Mouse (Mus musculus): ENCODE data around the gene Dab2ip. TPM values are rescaled to one million over a fixed set of nuclear protein-coding genes. Genes with fewer than 3 reads are reported as not detected.
A peak's percentile ranks its signal among the peaks of the same experiment; 100 is the strongest.

Dab2ip gene
- polyA plus RNA-seq, 1 experiment: 28.5 TPM

DNA sequence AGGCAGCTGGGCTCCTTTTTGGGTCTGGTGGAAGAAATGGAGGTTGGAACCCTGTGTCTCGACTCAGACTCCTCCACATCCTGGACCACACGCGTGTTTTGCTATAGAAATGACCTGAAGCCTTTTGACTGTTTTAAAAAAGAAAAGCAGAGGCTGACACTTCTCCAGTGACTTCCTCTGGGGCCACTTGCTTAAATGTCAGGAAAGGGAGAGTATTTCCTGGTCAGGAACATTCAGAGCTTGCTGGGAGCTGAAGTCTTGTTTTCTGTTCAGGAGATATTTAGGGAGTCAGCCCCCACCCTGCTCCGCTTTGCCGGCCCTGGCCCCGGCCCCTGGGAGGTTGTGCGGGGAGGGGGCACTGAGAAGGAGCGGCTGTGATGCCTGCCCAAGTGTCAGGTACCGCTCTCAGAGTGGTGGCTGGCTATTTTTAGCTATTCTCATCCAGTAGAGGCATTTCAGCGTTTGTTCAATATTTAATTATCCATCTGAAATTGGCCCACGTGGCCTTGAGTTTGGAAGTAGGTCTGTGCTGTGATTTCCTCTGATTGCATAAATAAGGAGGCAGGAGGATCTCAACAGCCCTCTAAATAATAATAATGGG is 69.3 kb downstream of the Dab2ip start:
- H3K27ac ChIP-seq (ENCODE audit: control insufficient read depth, insufficient read depth, low read depth, low read length): no peak overlapping the region
- TF ChIP-seq POLR2A (IDR thresholded peaks at IDR 0.05; ENCODE audit: control insufficient read depth, low read depth, low read length) (no peak), CTCF (IDR thresholded peaks at IDR 0.05; ENCODE audit: control insufficient read depth, insufficient read depth, insufficient replicate concordance, low read depth, low read length) (no peak)
- no peak overlapping the region for H3K4me3 ChIP-seq (ENCODE audit: control insufficient read depth, low read depth, low read length)
- H3K36me3 ChIP-seq (ENCODE audit: control insufficient read depth, insufficient read depth, low read length): no peaks in the 10 kb centered on the region
- no peaks in the 10 kb centered on the region for H3K27me3 ChIP-seq (ENCODE audit: control insufficient read depth, insufficient read depth, low read length)
- peaks cover 2% of the 10 kb centered on the region for H3K4me1 ChIP-seq (ENCODE audit: control insufficient read depth, insufficient read depth, low read length)

DNA sequence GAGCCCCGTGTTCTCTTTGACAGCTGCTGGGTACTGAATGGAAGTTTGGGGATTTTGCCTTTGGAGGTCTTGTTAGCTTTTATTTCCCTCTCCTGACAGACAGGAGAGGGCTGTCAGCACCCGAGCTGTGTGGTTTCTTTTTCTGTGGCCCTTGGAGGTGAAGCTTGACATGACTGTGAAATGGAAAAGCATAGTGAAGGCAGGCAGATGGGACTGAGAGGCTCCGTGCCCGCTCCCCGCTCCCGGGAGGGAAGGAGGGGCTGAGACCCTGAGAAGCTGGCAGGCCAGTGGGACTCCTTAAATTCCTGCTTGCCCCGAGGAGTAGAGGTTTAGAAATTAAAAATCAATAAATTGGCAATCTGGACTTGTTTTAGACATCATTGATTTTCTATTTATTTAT is 70.0 kb downstream of the Dab2ip start:
- TF ChIP-seq POLR2A (IDR thresholded peaks at IDR 0.05; ENCODE audit: control insufficient read depth, low read depth, low read length) (no peak), CTCF (IDR thresholded peaks at IDR 0.05; ENCODE audit: control insufficient read depth, insufficient read depth, insufficient replicate concordance, low read depth, low read length) (no peak)
- Histone ChIP-seq H3K36me3 (ENCODE audit: control insufficient read depth, insufficient read depth, low read length) (no peaks in the 10 kb centered on the region), H3K4me1 (ENCODE audit: control insufficient read depth, insufficient read depth, low read length) (no peaks in the 10 kb centered on the region), H3K27me3 (ENCODE audit: control insufficient read depth, insufficient read depth, low read length) (no peaks in the 10 kb centered on the region), H3K4me3 (ENCODE audit: control insufficient read depth, low read depth, low read length) (no peak overlapping the region), H3K27ac (ENCODE audit: control insufficient read depth, insufficient read depth, low read depth, low read length) (no peak overlapping the region)

DNA sequence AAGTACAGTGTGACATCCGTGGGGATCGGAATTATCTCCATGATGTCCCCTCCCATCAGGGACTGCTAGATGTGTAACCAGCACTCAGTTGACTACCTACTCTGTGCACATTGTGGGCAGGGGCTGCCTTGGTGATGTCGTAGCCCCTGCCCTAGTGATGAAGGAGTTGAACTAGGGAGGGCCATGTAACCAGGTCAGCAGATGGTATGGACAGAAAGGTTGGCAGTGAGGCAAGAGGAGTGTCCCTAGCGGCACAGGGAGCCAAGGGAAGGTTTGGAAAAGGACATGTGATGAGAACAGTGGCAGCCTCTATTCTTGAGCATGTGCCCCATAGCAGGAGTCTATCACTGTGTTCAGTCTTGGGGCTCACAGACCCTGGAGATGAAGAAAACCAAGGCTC is 70.6 kb downstream of the Dab2ip start:
- Histone ChIP-seq H3K27ac (ENCODE audit: control insufficient read depth, insufficient read depth, low read depth, low read length) (no peak overlapping the region), H3K4me3 (ENCODE audit: control insufficient read depth, low read depth, low read length) (no peak overlapping the region), H3K36me3 (ENCODE audit: control insufficient read depth, insufficient read depth, low read length) (no peaks in the 10 kb centered on the region), H3K27me3 (ENCODE audit: control insufficient read depth, insufficient read depth, low read length) (no peaks in the 10 kb centered on the region), H3K4me1 (ENCODE audit: control insufficient read depth, insufficient read depth, low read length) (no peaks in the 10 kb centered on the region)
- TF ChIP-seq CTCF (IDR thresholded peaks at IDR 0.05; ENCODE audit: control insufficient read depth, insufficient read depth, insufficient replicate concordance, low read depth, low read length) (no peak), POLR2A (IDR thresholded peaks at IDR 0.05; ENCODE audit: control insufficient read depth, low read depth, low read length) (no peak)

DNA sequence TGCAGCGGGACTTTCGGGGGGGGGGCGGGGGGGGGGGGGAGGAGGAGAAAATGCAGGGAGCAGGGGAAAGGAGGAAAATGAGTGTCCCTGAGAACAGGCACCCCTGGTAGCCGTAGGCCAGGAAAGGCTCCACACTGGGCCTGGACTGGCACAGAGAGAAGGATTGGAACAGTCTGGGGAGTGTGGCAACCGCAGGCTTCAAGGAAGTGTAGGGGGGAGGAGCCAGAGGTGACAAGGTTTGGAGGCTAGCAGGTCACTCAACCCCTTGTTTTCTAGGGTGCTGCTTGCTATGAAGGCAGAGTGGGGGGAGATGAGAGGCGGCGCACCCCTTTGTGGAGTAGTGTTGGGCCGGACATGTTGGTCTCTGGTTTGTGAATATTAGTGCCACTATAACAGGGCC is 71.1 kb downstream of the Dab2ip start:
- TF ChIP-seq POLR2A (IDR thresholded peaks at IDR 0.05; ENCODE audit: control insufficient read depth, low read depth, low read length) (no peak), CTCF (IDR thresholded peaks at IDR 0.05; ENCODE audit: control insufficient read depth, insufficient read depth, insufficient replicate concordance, low read depth, low read length) (no peak)
- Histone ChIP-seq H3K4me3 (ENCODE audit: control insufficient read depth, low read depth, low read length) (no peak overlapping the region), H3K27ac (ENCODE audit: control insufficient read depth, insufficient read depth, low read depth, low read length) (no peak overlapping the region), H3K27me3 (ENCODE audit: control insufficient read depth, insufficient read depth, low read length) (no peaks in the 10 kb centered on the region), H3K4me1 (ENCODE audit: control insufficient read depth, insufficient read depth, low read length) (peaks cover 1% of the 10 kb centered on the region), H3K36me3 (ENCODE audit: control insufficient read depth, insufficient read depth, low read length) (no peaks in the 10 kb centered on the region)

DNA sequence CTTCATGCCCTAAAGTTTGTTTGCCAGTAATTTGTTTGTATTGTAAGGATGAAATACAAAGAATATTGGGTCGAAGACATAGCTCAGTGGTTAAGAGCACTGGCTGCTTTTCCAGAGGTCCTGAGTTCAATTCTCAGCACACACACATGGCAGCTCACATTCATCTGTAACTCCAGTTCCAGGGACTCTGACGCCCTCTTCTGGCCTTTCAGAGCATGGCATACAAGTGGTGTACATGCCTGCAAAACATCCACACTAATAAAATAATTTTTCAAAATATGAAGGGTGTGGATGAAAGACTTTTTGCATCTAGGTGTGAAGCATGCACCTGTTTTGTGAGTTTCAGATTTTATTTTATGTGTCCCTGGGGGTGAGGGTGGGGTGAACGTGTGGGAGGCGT is 75.3 kb downstream of the Dab2ip start:
- TF ChIP-seq POLR2A (IDR thresholded peaks at IDR 0.05; ENCODE audit: control insufficient read depth, low read depth, low read length): no peak
- Histone ChIP-seq H3K36me3 (ENCODE audit: control insufficient read depth, insufficient read depth, low read length) (no peaks in the 10 kb centered on the region), H3K27me3 (ENCODE audit: control insufficient read depth, insufficient read depth, low read length) (no peaks in the 10 kb centered on the region), H3K4me1 (ENCODE audit: control insufficient read depth, insufficient read depth, low read length) (peaks cover 6% of the 10 kb centered on the region), H3K27ac (ENCODE audit: control insufficient read depth, insufficient read depth, low read depth, low read length) (no peak overlapping the region; the same call in 1 of the 2 replicates), H3K4me3 (ENCODE audit: control insufficient read depth, low read depth, low read length) (no peak overlapping the region)

DNA sequence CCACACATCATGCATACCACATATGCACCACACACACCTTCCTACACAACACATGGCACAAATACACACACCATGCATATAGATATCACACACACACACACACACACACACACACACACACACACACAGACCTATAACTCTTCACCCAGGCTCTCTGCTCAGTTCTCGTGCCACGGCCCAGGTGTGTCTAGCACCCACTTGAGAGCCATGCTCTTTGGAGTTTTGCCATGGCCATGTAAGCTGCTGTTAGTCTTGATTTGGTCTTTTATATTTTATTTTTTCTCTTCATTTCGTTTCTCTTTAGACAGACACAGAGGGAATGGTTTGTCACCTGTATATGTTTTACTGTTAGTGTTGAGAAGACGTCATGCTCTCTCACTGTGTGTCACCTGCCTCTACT is 76.9 kb downstream of the Dab2ip start:
- peak overlapping the region; percentile 33; the same call in 1 of the 2 replicates for H3K27ac ChIP-seq (ENCODE audit: control insufficient read depth, insufficient read depth, low read depth, low read length)
- H3K4me3 ChIP-seq (ENCODE audit: control insufficient read depth, low read depth, low read length): no peak overlapping the region
- H3K27me3 ChIP-seq (ENCODE audit: control insufficient read depth, insufficient read depth, low read length): no peaks in the 10 kb centered on the region
- H3K36me3 ChIP-seq (ENCODE audit: control insufficient read depth, insufficient read depth, low read length): no peaks in the 10 kb centered on the region
- TF ChIP-seq POLR2A (IDR thresholded peaks at IDR 0.05; ENCODE audit: control insufficient read depth, low read depth, low read length) (no peak), CTCF (IDR thresholded peaks at IDR 0.05; ENCODE audit: control insufficient read depth, insufficient read depth, insufficient replicate concordance, low read depth, low read length) (no peak)
- peaks cover 6% of the 10 kb centered on the region for H3K4me1 ChIP-seq (ENCODE audit: control insufficient read depth, insufficient read depth, low read length)

DNA sequence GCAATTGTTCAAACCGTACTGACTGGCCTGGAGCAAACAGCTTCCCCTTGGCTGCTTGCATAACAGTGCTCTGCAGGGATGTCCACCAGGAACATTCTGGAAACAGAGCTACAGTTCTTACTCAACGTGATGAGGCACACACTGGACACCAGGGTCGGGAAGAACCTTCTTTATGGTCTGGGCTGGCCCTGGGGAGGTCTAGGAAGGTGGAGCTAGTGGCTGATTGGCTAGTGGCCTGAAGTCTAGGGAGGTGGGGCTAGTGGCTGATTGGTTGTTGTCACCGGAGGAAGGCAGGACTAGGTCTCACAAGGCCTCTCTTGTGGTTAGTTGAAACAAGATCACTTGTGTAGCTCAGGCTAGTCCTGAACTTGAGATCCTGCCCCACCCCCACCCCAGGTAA is 77.5 kb downstream of the Dab2ip start:
- Histone ChIP-seq H3K36me3 (ENCODE audit: control insufficient read depth, insufficient read depth, low read length) (no peaks in the 10 kb centered on the region), H3K27me3 (ENCODE audit: control insufficient read depth, insufficient read depth, low read length) (no peaks in the 10 kb centered on the region), H3K4me1 (ENCODE audit: control insufficient read depth, insufficient read depth, low read length) (peaks cover 6% of the 10 kb centered on the region), H3K4me3 (ENCODE audit: control insufficient read depth, low read depth, low read length) (no peak overlapping the region), H3K27ac (ENCODE audit: control insufficient read depth, insufficient read depth, low read depth, low read length) (no peak overlapping the region; the same call in 1 of the 2 replicates)
- TF ChIP-seq CTCF (IDR thresholded peaks at IDR 0.05; ENCODE audit: control insufficient read depth, insufficient read depth, insufficient replicate concordance, low read depth, low read length) (no peak), POLR2A (IDR thresholded peaks at IDR 0.05; ENCODE audit: control insufficient read depth, low read depth, low read length) (no peak)

Measured in testis, adult 2 months (tissue).